Mouse (Mus musculus) stomach, postnatal 0 days (tissue): ENCODE measurements around the gene Arrb1.

Experiments used
- CTCF ChIP-seq: IDR thresholded peaks from 2 replicates; pipeline ENCODE4 v1.5.1; 2016; ENCODE audit warnings: antibody characterized with exemption, low read depth, mild to moderate bottlenecking, moderate library complexity
- EP300 ChIP-seq: optimal IDR thresholded peaks from 2 replicates; pipeline ENCODE3; 2016; ENCODE audit warnings: antibody characterized with exemption

- TF ChIP-seq CTCF (no peak), EP300 (no peak)
Observed at GRCm38 (mm10) chr7:99500655-99501054, 34.6 kb upstream of the Arrb1 start.
